20 mouse cellular contexts compared by ENCODE assay signal in genomic region chr4:98115401-98115800, GRCm38 (mm10).
DNase-seq lines count a peak whose midpoint lies in the region; ATAC-seq lines count a peak whose summit lies in the region.
"Had no signal": no experiment of that assay in that cellular context is flagged by ENCODE, and none has a peak within 500 bp of the region (broad histone marks: within the 10 kb centered on the region; RNA-seq: fewer than 3 reads in every experiment).

No protein-coding gene starts in this region.

- H3K4me2 ChIP-seq in forebrain, embryonic 12.5 days, result no peak overlapping the region
- H3K4me2 ChIP-seq in heart, embryonic 12.5 days, result no peak overlapping the region

- no peak overlapping the region for H3K4me3 ChIP-seq in forebrain, embryonic 10.5 days
- H3K4me3 ChIP-seq in forebrain, embryonic 12.5 days (replicated peaks), result no peak overlapping the region
- H3K4me3 ChIP-seq in heart, embryonic 12.5 days, result no peak overlapping the region
- H3K4me3 ChIP-seq in heart, embryonic 10.5 days, result no peak overlapping the region

- peaks cover 33% of the 10 kb centered on the region for H3K27me3 ChIP-seq in forebrain, embryonic 10.5 days (ENCODE audit: poor library complexity, severe bottlenecking)
- H3K27me3 ChIP-seq in forebrain, embryonic 12.5 days, result no peaks in the 10 kb centered on the region
- no peaks in the 10 kb centered on the region for H3K27me3 ChIP-seq in heart, embryonic 12.5 days (replicated peaks)
- H3K27me3 ChIP-seq in heart, embryonic 10.5 days (ENCODE audit: insufficient read depth, poor library complexity, severe bottlenecking), result no peaks in the 10 kb centered on the region
- H3K27me3 ChIP-seq: CH12.LX, Patski had no signal

- H3K27ac ChIP-seq in forebrain, embryonic 10.5 days, result peak overlapping the region; percentile 30; the same call in 1 of the 2 replicates
- H3K27ac ChIP-seq in forebrain, embryonic 12.5 days, result no peak overlapping the region
- H3K27ac ChIP-seq in heart, embryonic 12.5 days (ENCODE audit: poor library complexity, severe bottlenecking), result no peak overlapping the region; the same call in 1 of the 2 replicates
- no peak overlapping the region for H3K27ac ChIP-seq in heart, embryonic 10.5 days

- peaks cover 35% of the 10 kb centered on the region for H3K4me1 ChIP-seq in forebrain, embryonic 10.5 days
- H3K4me1 ChIP-seq in forebrain, embryonic 12.5 days, result peaks cover 28% of the 10 kb centered on the region
- H3K4me1 ChIP-seq in heart, embryonic 12.5 days (replicated peaks), result peaks cover 13% of the 10 kb centered on the region
- H3K4me1 ChIP-seq in heart, embryonic 10.5 days, result no peaks in the 10 kb centered on the region

- no peak for DNase-seq in forebrain, embryonic 10.5 days (ENCODE audit: extremely low spot score, low spot score)
- DNase-seq in heart, adult 11 months, result peak; percentile 78
- peak; percentile 60 for DNase-seq in heart, embryonic 10.5 days (ENCODE audit: low spot score)
- DNase-seq in heart, postnatal 10 days, result no peak
- DNase-seq: adrenal gland, adult 2 months; adrenal gland, adult 8-10 months; adrenal gland, postnatal 10 days; adrenal gland, postnatal 14 days; adrenal gland, postnatal 25 days; adrenal gland, postnatal 36 days; B cell, adult 2 months; cerebellum, adult 11 months; cerebellum, adult 11-12 months; cerebellum, adult 18-20 months had no signal

- intact Hi-C loops in heart, postnatal 10 days (cut with DNase I), result loop anchor here (10.0 kb wide), 2 partner anchors 441 to 551 kb away; no protein-coding TSS in a partner anchor

- H3K9me3 ChIP-seq in forebrain, embryonic 10.5 days, result no peaks in the 10 kb centered on the region
- no peaks in the 10 kb centered on the region for H3K9me3 ChIP-seq in forebrain, embryonic 12.5 days
- H3K9me3 ChIP-seq in heart, embryonic 12.5 days (replicated peaks), result no peaks in the 10 kb centered on the region
- H3K9me3 ChIP-seq in heart, embryonic 10.5 days, result no peaks in the 10 kb centered on the region

- no peaks in the 10 kb centered on the region for H3K36me3 ChIP-seq in forebrain, embryonic 10.5 days (replicated peaks)
- H3K36me3 ChIP-seq in forebrain, embryonic 12.5 days (replicated peaks), result no peaks in the 10 kb centered on the region
- peaks cover 6% of the 10 kb centered on the region; the same call in 1 of the 2 replicates for H3K36me3 ChIP-seq in heart, embryonic 12.5 days
- H3K36me3 ChIP-seq in heart, embryonic 10.5 days, result 0 out of 2 replicates have a peak, but pooled peaks cover 2% of the 10 kb centered on the region

- WGBS in forebrain, embryonic 10.5 days, result 82% methylated on average over 4 of the region's 4 CpGs
- WGBS in forebrain, embryonic 12.5 days, result 89% methylated on average over 4 of the region's 4 CpGs
- WGBS in heart, embryonic 12.5 days, result 89% methylated on average over 4 of the region's 4 CpGs
- WGBS in heart, embryonic 10.5 days, result 82% methylated on average over 4 of the region's 4 CpGs

- ATAC-seq in forebrain, embryonic 12.5 days (ENCODE audit: low FRiP score), result no peak
- ATAC-seq in heart, embryonic 12.5 days (ENCODE audit: insufficient number of reproducible peaks, low FRiP score), result no peak
- ATAC-seq: activated CD4-positive, CD25-positive, alpha-beta regulatory T cell, adult 4 months; CD4-positive, CD25-positive, alpha-beta regulatory T cell, adult 4 months; Patski had no signal

- H3K9ac ChIP-seq in forebrain, embryonic 12.5 days, result no peak overlapping the region
- no peak overlapping the region for H3K9ac ChIP-seq in heart, embryonic 12.5 days

Comparison
In these comparisons a context has a peak if more than half of its experiments do, and no peak if none do; other contexts are left out.
1. DNase-seq: peak in heart, adult 11 months (single experiment) and heart, embryonic 10.5 days (single experiment); none in forebrain, embryonic 10.5 days (single experiment) and heart, postnatal 10 days (0 of 2).